Mouse (Mus musculus) liver, embryonic 13.5 days (tissue): ENCODE measurements at regions not wholly inside any gene's neighbourhood (a gene's known extent, or its start where the extent isn't known, plus 50 kb on each side); places are given as distances from the start of the nearest gene placed in this dataset.
A peak's percentile ranks its signal among the peaks of the same experiment; 100 is the strongest.

Experiments used
- ATAC-seq: fragments of 200-750 bp; cut with Nextera tagmentation; 2 replicates; pipeline ENCODE4 v1.8.0; 2017; ENCODE audit warnings: low read depth, mild to moderate bottlenecking, moderate number of reproducible peaks, moderate library complexity
- DNase-seq: peaks from one replicate; pipeline ENCODE4 v3.0.0; 2022
- H3K27ac ChIP-seq: fragments of 300-500 bp; sonication (generic); 2 replicates; pipeline ENCODE4 v1.5.1; 2015; ENCODE audit warnings: moderate library complexity, mild to moderate bottlenecking, inconsistent platforms
- H3K27me3 ChIP-seq: fragments of 300-500 bp; sonication (generic); 2 replicates; pipeline ENCODE4 v1.6.1; 2015; ENCODE audit warnings: mild to moderate bottlenecking, inconsistent platforms
- H3K36me3 ChIP-seq: fragments of 300-500 bp; sonication (generic); 2 replicates; pipeline ENCODE4 v1.6.1; 2015; ENCODE audit warnings: mild to moderate bottlenecking, inconsistent platforms
- H3K4me1 ChIP-seq: fragments of 300-500 bp; sonication (generic); replicated peaks from 2 replicates; pipeline ENCODE4 v1.6.1; 2015; ENCODE audit warnings: inconsistent platforms
- H3K4me2 ChIP-seq: fragments of 300-500 bp; sonication (generic); 2 replicates; pipeline ENCODE4 v1.6.1; 2015; ENCODE audit warnings: inconsistent platforms, mild to moderate bottlenecking, moderate library complexity
- H3K4me3 ChIP-seq: fragments of 300-500 bp; sonication (generic); replicated peaks from 2 replicates; pipeline ENCODE4 v1.5.1; 2015; ENCODE audit warnings: mild to moderate bottlenecking, inconsistent platforms
- H3K9ac ChIP-seq: fragments of 300-500 bp; sonication (generic); 2 replicates; pipeline ENCODE4 v1.6.1; 2015; ENCODE audit warnings: mild to moderate bottlenecking, inconsistent platforms
- H3K9me3 ChIP-seq: fragments of 300-500 bp; sonication (generic); replicated peaks from 2 replicates; pipeline ENCODE4 v1.6.1; 2016; ENCODE audit warnings: inconsistent platforms
- WGBS: fragments of 180-500 bp; shearing (Covaris S2); methylation state at CpG from one replicate; pipeline ENCODE4 v1.1.7; 2015; ENCODE audit not compliant: insufficient replicate concordance; 5-methylcytosine and 5-hydroxymethylcytosine counted together

GRCm38 (mm10) chr7:145071996-145072790, 132.5 kb upstream of the Ccnd1 start:
- no peak overlapping the region for H3K27ac ChIP-seq
- ATAC-seq (peak; percentile 18; the same call in 1 of the 2 replicates), DNase-seq (no peak)
- no peaks in the 10 kb centered on the region for H3K27me3 ChIP-seq
- 52% methylated on average over 5 of the region's 5 CpGs for WGBS
- no peak overlapping the region for H3K4me2 ChIP-seq
- no peaks in the 10 kb centered on the region for H3K36me3 ChIP-seq
- no peaks in the 10 kb centered on the region for H3K9me3 ChIP-seq
- H3K9ac ChIP-seq: no peak overlapping the region
- no peak overlapping the region for H3K4me3 ChIP-seq
- no peaks in the 10 kb centered on the region; the same call in 1 of the 2 replicates for H3K4me1 ChIP-seq

GRCm38 (mm10) chr7:145071533-145071932, 131.8 kb upstream of the Ccnd1 start:
- DNase-seq (no peak), ATAC-seq (no peak)
- Histone ChIP-seq H3K27ac (no peak overlapping the region), H3K27me3 (no peaks in the 10 kb centered on the region), H3K9me3 (no peaks in the 10 kb centered on the region), H3K4me1 (no peaks in the 10 kb centered on the region; the same call in 1 of the 2 replicates), H3K9ac (no peak overlapping the region), H3K4me2 (no peak overlapping the region), H3K4me3 (no peak overlapping the region), H3K36me3 (no peaks in the 10 kb centered on the region)
- WGBS: 47% methylated on average over 2 of the region's 2 CpGs

- H3K9me3 ChIP-seq: no peaks in the 10 kb centered on the region
- WGBS: 49% methylated on average over 3 of the region's 3 CpGs
- no peaks in the 10 kb centered on the region for H3K27me3 ChIP-seq
- DNase-seq: no peak
- H3K9ac ChIP-seq: no peak overlapping the region
- no peak overlapping the region for H3K27ac ChIP-seq
- no peaks in the 10 kb centered on the region for H3K36me3 ChIP-seq
- H3K4me2 ChIP-seq: no peak overlapping the region
- H3K4me1 ChIP-seq: no peaks in the 10 kb centered on the region; the same call in 1 of the 2 replicates
- no peak for ATAC-seq
- H3K4me3 ChIP-seq: no peak overlapping the region
Observed at GRCm38 (mm10) chr7:145067366-145067765, 127.6 kb upstream of the Ccnd1 start.

- Histone ChIP-seq H3K4me3 (no peak overlapping the region), H3K27me3 (no peaks in the 10 kb centered on the region), H3K4me2 (no peak overlapping the region), H3K9ac (no peak overlapping the region), H3K9me3 (no peaks in the 10 kb centered on the region), H3K36me3 (no peaks in the 10 kb centered on the region), H3K27ac (no peak overlapping the region), H3K4me1 (no peaks in the 10 kb centered on the region)
- 57% methylated on average over 7 of the region's 7 CpGs for WGBS
- DNase-seq: no peak
- no peak for ATAC-seq
Observed at GRCm38 (mm10) chr7:145056320-145056719, 116.6 kb upstream of the Ccnd1 start.

- H3K4me3 ChIP-seq: no peak overlapping the region
- H3K9ac ChIP-seq: no peak overlapping the region
- H3K9me3 ChIP-seq: no peaks in the 10 kb centered on the region
- H3K4me2 ChIP-seq: no peak overlapping the region
- DNase-seq (no peak), ATAC-seq (no peak)
- H3K27me3 ChIP-seq: no peaks in the 10 kb centered on the region
- no peak overlapping the region for H3K27ac ChIP-seq
- no peaks in the 10 kb centered on the region for H3K36me3 ChIP-seq
- H3K4me1 ChIP-seq: peaks cover 24% of the 10 kb centered on the region
Observed at GRCm38 (mm10) chr7:145051616-145052015, 111.9 kb upstream of the Ccnd1 start.

GRCm38 (mm10) chr7:145050729-145051128, 111.0 kb upstream of the Ccnd1 start:
- Histone ChIP-seq H3K4me2 (no peak overlapping the region), H3K27ac (no peak overlapping the region), H3K27me3 (no peaks in the 10 kb centered on the region), H3K9ac (no peak overlapping the region), H3K9me3 (no peaks in the 10 kb centered on the region), H3K36me3 (no peaks in the 10 kb centered on the region), H3K4me3 (no peak overlapping the region), H3K4me1 (peaks cover 24% of the 10 kb centered on the region)
- no peak for ATAC-seq
- no peak for DNase-seq
- 48% methylated on average over 3 of the region's 3 CpGs for WGBS

GRCm38 (mm10) chr7:145048481-145048877, 108.8 kb upstream of the Ccnd1 start:
- Histone ChIP-seq H3K27ac (no peak overlapping the region), H3K36me3 (no peaks in the 10 kb centered on the region), H3K4me3 (no peak overlapping the region), H3K27me3 (no peaks in the 10 kb centered on the region), H3K4me1 (peaks cover 41% of the 10 kb centered on the region), H3K4me2 (no peak overlapping the region), H3K9me3 (no peaks in the 10 kb centered on the region), H3K9ac (no peak overlapping the region)
- 57% methylated on average over 5 of the region's 5 CpGs for WGBS
- DNase-seq (no peak), ATAC-seq (no peak)

- H3K4me3 ChIP-seq: no peak overlapping the region
- ATAC-seq (no peak), DNase-seq (no peak)
- H3K36me3 ChIP-seq: no peaks in the 10 kb centered on the region
- H3K4me1 ChIP-seq: peaks cover 41% of the 10 kb centered on the region
- H3K4me2 ChIP-seq: 0 out of 2 replicates have a peak overlapping the region, but pooled peaks have one; percentile 3
- H3K9ac ChIP-seq: no peak overlapping the region
- H3K27ac ChIP-seq: 0 out of 2 replicates have a peak overlapping the region, but pooled peaks have one; percentile 29
- H3K27me3 ChIP-seq: no peaks in the 10 kb centered on the region
- WGBS: 26% methylated on average over 7 of the region's 7 CpGs
- no peaks in the 10 kb centered on the region for H3K9me3 ChIP-seq
Observed at GRCm38 (mm10) chr7:145047771-145048480, 108.2 kb upstream of the Ccnd1 start.

GRCm38 (mm10) chr7:145045230-145045629, 105.5 kb upstream of the Ccnd1 start:
- Histone ChIP-seq H3K9ac (no peak overlapping the region), H3K27me3 (no peaks in the 10 kb centered on the region), H3K4me2 (no peak overlapping the region), H3K9me3 (no peaks in the 10 kb centered on the region), H3K4me3 (no peak overlapping the region), H3K36me3 (no peaks in the 10 kb centered on the region), H3K4me1 (peaks cover 39% of the 10 kb centered on the region), H3K27ac (no peak overlapping the region)
- DNase-seq: no peak
- WGBS: 37% methylated on average over 1 of the region's 1 CpGs
- no peak for ATAC-seq

GRCm38 (mm10) chr7:145043455-145044149, 103.9 kb upstream of the Ccnd1 start:
- H3K4me3 ChIP-seq: no peak overlapping the region
- DNase-seq: no peak
- 41% methylated on average over 7 of the region's 7 CpGs for WGBS
- H3K27ac ChIP-seq: peak overlapping the region; percentile 59
- peak; percentile 81 for ATAC-seq
- H3K9ac ChIP-seq: no peak overlapping the region
- H3K27me3 ChIP-seq: no peaks in the 10 kb centered on the region
- H3K36me3 ChIP-seq: no peaks in the 10 kb centered on the region
- H3K4me1 ChIP-seq: peaks cover 35% of the 10 kb centered on the region
- no peak overlapping the region for H3K4me2 ChIP-seq
- no peaks in the 10 kb centered on the region for H3K9me3 ChIP-seq

GRCm38 (mm10) chr7:145040871-145041270, 101.1 kb upstream of the Ccnd1 start:
- H3K4me2 ChIP-seq: peak overlapping the region; percentile 26; the same call in 1 of the 2 replicates
- DNase-seq (no peak), ATAC-seq (peak; percentile 47)
- peaks cover 17% of the 10 kb centered on the region; the same call in 1 of the 2 replicates for H3K4me1 ChIP-seq
- H3K4me3 ChIP-seq: no peak overlapping the region; the same call in 1 of the 2 replicates
- peak overlapping the region; percentile 67 for H3K27ac ChIP-seq
- H3K36me3 ChIP-seq: no peaks in the 10 kb centered on the region
- no peaks in the 10 kb centered on the region for H3K9me3 ChIP-seq
- 53% methylated on average over 8 of the region's 8 CpGs for WGBS
- H3K9ac ChIP-seq: no peak overlapping the region
- H3K27me3 ChIP-seq: no peaks in the 10 kb centered on the region
